Mouse (Mus musculus) CH12.LX (cell line): ENCODE measurements at regions not wholly inside any gene's neighbourhood (a gene's known extent, or its start where the extent isn't known, plus 50 kb on each side); places are given as distances from the start of the nearest gene placed in this dataset.

Experiments
- CTCF ChIP-seq, 2 experiments: IDR thresholded peaks in 1 of 2; conservative IDR thresholded peaks in 1 of 2; 2 replicates each; pipeline ENCODE4 v1.5.1; 2011 to 2012; ENCODE audit warnings: low read depth in 2 of 2, low read length in 2 of 2, improper control_type of control experiment in 1 of 2, inconsistent platforms in 1 of 2, mild to moderate bottlenecking in 1 of 2, moderate library complexity in 1 of 2
- E2F4 ChIP-seq: IDR thresholded peaks from 2 replicates; pipeline ENCODE4 v1.6.1; 2011; ENCODE audit warnings: low read depth, low read length, improper control_type of control experiment; ENCODE audit not compliant: insufficient replicate concordance
- EP300 ChIP-seq: IDR thresholded peaks from 2 replicates; pipeline ENCODE4 v1.6.1; 2011; ENCODE audit warnings: low read length, improper control_type of control experiment
- KAT2A ChIP-seq: IDR thresholded peaks from 2 replicates; pipeline ENCODE4 v1.6.1; 2012; ENCODE audit warnings: low read length, improper control_type of control experiment, inconsistent platforms; ENCODE audit not compliant: insufficient replicate concordance
- MAFK ChIP-seq: IDR thresholded peaks from 2 replicates; pipeline ENCODE4 v1.6.1; 2011; ENCODE audit warnings: low read length, improper control_type of control experiment; ENCODE audit not compliant: insufficient replicate concordance
- MAX ChIP-seq: IDR thresholded peaks from 2 replicates; pipeline ENCODE4 v1.6.1; 2011; ENCODE audit warnings: low read length, improper control_type of control experiment
- POLR2A ChIP-seq: IDR thresholded peaks from 2 replicates; pipeline ENCODE4 v1.6.1; 2011; ENCODE audit warnings: low read depth, mild to moderate bottlenecking, improper control_type of control experiment, low read length
- TBP ChIP-seq: conservative IDR thresholded peaks from 2 replicates; pipeline ENCODE4 v1.6.1; 2011; ENCODE audit warnings: low read depth, low read length, improper control_type of control experiment
- ZC3H11A ChIP-seq: IDR thresholded peaks from 2 replicates; pipeline ENCODE4 v1.6.1; 2012; ENCODE audit warnings: low read depth, mild to moderate bottlenecking, inconsistent platforms, low read length, improper control_type of control experiment

DNA sequence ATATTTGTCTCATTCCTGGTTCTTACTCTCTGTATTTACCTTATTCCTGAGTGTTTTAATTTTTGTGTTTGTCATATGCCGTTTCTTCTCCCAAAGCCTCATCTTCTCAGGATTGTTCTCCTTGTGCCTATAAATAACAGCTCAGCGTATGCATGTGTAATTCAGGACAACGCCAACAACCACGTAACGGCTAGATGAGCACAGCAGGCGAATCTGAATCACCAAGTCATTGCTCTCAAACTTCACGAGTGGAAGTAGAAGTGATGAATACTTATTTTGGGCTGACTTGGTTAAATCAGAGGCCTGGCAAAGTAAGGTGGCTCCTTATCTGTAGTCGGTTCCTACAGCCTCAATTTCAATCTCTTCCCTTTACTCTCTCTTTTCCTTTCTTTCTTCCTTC, 760.7 kb downstream of the Kcnj3 start:
- no peak for TF ChIP-seq CTCF (conservative IDR thresholded peaks at IDR 0.05 in 1 of 2, IDR thresholded peaks at IDR 0.05 in 1 of 2; ENCODE audit: low read depth in 2 of 2, low read length in 2 of 2)
- no peak for TF ChIP-seq EP300
- TF ChIP-seq KAT2A = no peak
- TF ChIP-seq TBP = no peak
- TF ChIP-seq E2F4 = no peak
- no peak for TF ChIP-seq POLR2A
- TF ChIP-seq ZC3H11A = no peak
- no peak for TF ChIP-seq MAFK
- no peak for TF ChIP-seq MAX
